Mouse (Mus musculus) hematopoietic stem cell, adult 5-6 weeks (primary cell): ENCODE results near the gene Hist1h1t. TPM values are rescaled to one million over a fixed set of nuclear protein-coding genes. Genes with fewer than 3 reads are reported as not detected.
A peak's percentile ranks its signal among the peaks of the same experiment; 100 is the strongest.

Experiments used
- ATAC-seq, 2 experiments: fragments of 125-278 bp in 1 of 2; replicated peaks in 1 of 2; 2 replicates each; pipeline ENCODE4 v1.8.0; 2016 to 2017; ENCODE audit warnings: inconsistent platforms in 2 of 2, mild to moderate bottlenecking in 2 of 2, moderate number of reproducible peaks in 2 of 2, low read depth in 1 of 2, moderate TSS enrichment in 1 of 2; ENCODE audit not compliant: low FRiP score in 2 of 2, poor library complexity in 2 of 2, severe bottlenecking in 2 of 2, insufficient read depth in 1 of 2, low TSS enrichment in 1 of 2
- total RNA-seq: library from RNA; stranded (forward); fragments of 172-1452, 232-1000 nt; gene quantifications from 2 replicates; pipeline ENCODE4 v1.2.3, GENCODE M21; 2017

Gene Hist1h1t
- total RNA-seq, 1 experiment from 2014 or later = not detected

GRCm38 (mm10) chr13:23743963-23744362 is 48.3 kb downstream of the Hist1h1t start:
- no peak for ATAC-seq

DNA sequence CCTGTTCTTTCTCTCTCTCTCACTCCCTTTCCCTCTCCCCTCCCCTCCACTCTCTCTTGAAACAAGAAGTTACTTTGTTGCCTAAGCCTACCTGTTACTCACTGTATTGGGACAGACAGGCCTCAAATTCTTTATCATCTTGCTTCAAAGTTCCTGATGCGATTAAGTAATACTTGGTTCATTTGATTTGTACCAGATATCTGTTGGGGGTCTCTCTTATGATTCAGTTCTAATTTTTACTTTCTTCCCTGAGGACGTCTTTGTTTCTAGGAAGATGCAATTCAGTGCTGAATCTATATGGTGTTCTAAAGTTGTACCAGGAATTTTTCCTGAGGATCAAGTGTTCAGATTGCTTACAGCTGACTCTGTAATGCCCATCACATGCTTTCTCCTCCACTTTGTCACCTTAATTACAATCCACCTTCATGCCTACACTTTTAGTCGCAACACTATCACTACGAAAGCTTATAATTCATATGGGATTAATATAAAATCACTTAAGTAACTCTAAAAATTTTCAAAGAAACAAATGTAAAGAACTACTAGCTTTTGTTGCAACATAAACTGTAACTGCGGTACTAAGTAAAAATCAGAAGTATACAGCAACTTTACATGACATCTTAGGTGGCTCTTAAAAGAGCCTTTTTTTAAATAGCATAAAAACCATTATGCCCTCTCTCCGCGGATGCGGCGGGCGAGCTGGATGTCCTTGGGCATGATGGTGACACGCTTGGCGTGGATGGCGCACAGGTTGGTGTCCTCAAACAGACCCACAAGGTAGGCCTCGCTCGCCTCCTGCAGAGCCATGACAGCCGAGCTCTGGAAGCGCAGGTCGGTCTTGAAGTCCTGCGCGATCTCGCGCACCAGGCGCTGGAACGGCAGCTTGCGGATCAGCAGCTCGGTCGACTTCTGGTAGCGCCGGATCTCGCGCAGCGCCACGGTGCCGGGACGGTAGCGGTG is 49.1 kb downstream of the Hist1h1t start:
- ATAC-seq = no peak

DNA sequence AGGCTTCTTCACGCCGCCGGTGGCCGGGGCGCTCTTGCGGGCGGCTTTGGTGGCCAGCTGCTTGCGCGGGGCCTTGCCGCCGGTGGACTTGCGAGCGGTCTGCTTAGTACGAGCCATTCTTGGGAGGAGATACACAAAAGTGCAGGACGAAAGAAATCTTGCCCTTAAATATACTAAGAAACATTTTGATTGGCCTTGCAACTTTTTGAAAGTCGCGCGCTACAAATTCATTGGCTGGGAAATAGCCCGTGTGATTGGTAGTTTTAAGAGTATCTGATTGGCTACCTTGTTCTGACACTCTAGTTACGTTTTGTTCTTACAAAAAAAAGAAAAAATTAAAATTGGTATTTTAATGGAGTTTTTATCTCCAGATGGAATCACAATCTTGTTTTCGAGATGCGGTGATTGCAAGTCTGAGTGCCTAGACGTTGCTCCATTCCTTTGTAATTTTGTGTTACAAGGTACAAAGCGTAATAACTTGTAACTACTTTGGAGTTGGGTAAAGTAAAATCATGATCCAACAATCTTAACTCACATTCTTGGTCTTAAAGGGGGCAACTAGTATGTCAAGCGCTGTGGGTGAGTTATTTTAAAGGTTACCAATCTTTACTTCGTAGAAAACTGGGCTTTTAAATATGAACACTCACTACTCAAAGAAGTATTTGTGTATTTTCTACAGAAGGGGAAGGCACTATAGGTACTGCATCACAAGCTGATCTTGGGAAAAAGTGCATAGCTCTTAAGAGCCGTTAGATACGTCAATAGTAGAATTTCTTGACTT is 50.0 kb downstream of the Hist1h1t start, which contains the start of gene Hist1h3c:
TSS of gene Hist1h3c (minus strand) at position 222 of the 781 bp plus-strand sequence.
- ATAC-seq = peak; percentile 61 to 62; a peak in 3 of 4 replicates

Other genes with a start within 250 kb of the Hist1h1t start
- 0.20 TPM in 1 of 2 replicates, not detected in the other for gene Btn1a1, start 229.9 kb upstream of the Hist1h1t start, total RNA-seq
- gene Btn2a2, start 207.0 kb upstream of the Hist1h1t start, total RNA-seq = not detected in 2 replicates
- gene Hist1h4h, start 164.8 kb upstream of the Hist1h1t start, total RNA-seq = 427 and 875 TPM in 2 replicates
- 1,050 and 1,435 TPM in 2 replicates for gene Hist1h2af, start 161.9 kb upstream of the Hist1h1t start, total RNA-seq
- 35.1 and 72.3 TPM in 2 replicates for gene Hist1h3g, start 160.4 kb upstream of the Hist1h1t start, total RNA-seq
- 47.7 and 59.1 TPM in 2 replicates for gene Hist1h2bh, start 152.4 kb upstream of the Hist1h1t start, total RNA-seq
- 45.4 and 80.4 TPM in 2 replicates for gene Hist1h3f, start 151.8 kb upstream of the Hist1h1t start, total RNA-seq
- 943 and 1,781 TPM in 2 replicates for gene Hist1h4f, start 144.2 kb upstream of the Hist1h1t start, total RNA-seq
- gene Hist1h1d, start 142.6 kb upstream of the Hist1h1t start, total RNA-seq = 39.0 and 69.9 TPM in 2 replicates
- 153 and 296 TPM in 2 replicates for gene Hist1h3e, start 133.4 kb upstream of the Hist1h1t start, total RNA-seq
- 87.5 and 265 TPM in 2 replicates for gene Hist1h2ae, start 124.6 kb upstream of the Hist1h1t start, total RNA-seq
- 765 and 915 TPM in 2 replicates for gene Hist1h2bg, start 124.4 kb upstream of the Hist1h1t start, total RNA-seq
- 223 and 278 TPM in 2 replicates for gene Hist1h2bf, start 121.6 kb upstream of the Hist1h1t start, total RNA-seq
- gene Hist1h2ad, start 121.4 kb upstream of the Hist1h1t start, total RNA-seq = 346 and 539 TPM in 2 replicates
- gene Hist1h3d, start 120.1 kb upstream of the Hist1h1t start, total RNA-seq = 76.7 and 84.0 TPM in 2 replicates
- gene Hist1h4d, start 114.2 kb upstream of the Hist1h1t start, total RNA-seq = 639 and 801 TPM in 2 replicates
- 51.7 and 72.2 TPM in 2 replicates for gene Hist1h2be, start 74.7 kb upstream of the Hist1h1t start, total RNA-seq
- gene Hist1h1e, start 73.3 kb upstream of the Hist1h1t start, total RNA-seq = 102 and 170 TPM in 2 replicates
- gene Hist1h2ac, start 11.9 kb upstream of the Hist1h1t start, total RNA-seq = 45.3 and 83.9 TPM in 2 replicates
- 109 and 180 TPM in 2 replicates for gene Hist1h2bc, start 11.6 kb upstream of the Hist1h1t start, total RNA-seq
- 140 and 291 TPM in 2 replicates for gene Hist1h4c, start 2.6 kb downstream of the Hist1h1t start, total RNA-seq
- gene Hfe, start 15.0 kb downstream of the Hist1h1t start, total RNA-seq = 3.1 TPM in 2 replicates
- 345 and 598 TPM in 2 replicates for gene Hist1h1c, start 43.0 kb downstream of the Hist1h1t start, total RNA-seq
- gene Hist1h3c, start 49.8 kb downstream of the Hist1h1t start, total RNA-seq = 240 and 585 TPM in 2 replicates
- 2,012 and 2,201 TPM in 2 replicates for gene Hist1h2bb, start 50.9 kb downstream of the Hist1h1t start, total RNA-seq
- 1,198 and 1,437 TPM in 2 replicates for gene Hist1h2ab, start 55.3 kb downstream of the Hist1h1t start, total RNA-seq
- 224 and 348 TPM in 2 replicates for gene Hist1h3b, start 56.5 kb downstream of the Hist1h1t start, total RNA-seq
- gene Hist1h4b, start 61.2 kb downstream of the Hist1h1t start, total RNA-seq = 208 and 415 TPM in 2 replicates
- gene Hist1h4a, start 65.4 kb downstream of the Hist1h1t start, total RNA-seq = 237 and 336 TPM in 2 replicates
- 207 and 294 TPM in 2 replicates for gene Hist1h3a, start 66.6 kb downstream of the Hist1h1t start, total RNA-seq
- gene Hist1h1a, start 67.9 kb downstream of the Hist1h1t start, total RNA-seq = 1,426 and 1,487 TPM in 2 replicates
- gene Trim38, start 74.1 kb downstream of the Hist1h1t start, total RNA-seq = not detected in 2 replicates
- not detected in 2 replicates for gene Slc17a2, start 111.2 kb downstream of the Hist1h1t start, total RNA-seq
- not detected in 2 replicates for gene Slc17a3, start 143.6 kb downstream of the Hist1h1t start, total RNA-seq
- not detected in 2 replicates for gene Slc17a1, start 171.9 kb downstream of the Hist1h1t start, total RNA-seq
- gene Slc17a4, start 219.2 kb downstream of the Hist1h1t start, total RNA-seq = not detected in 2 replicates
- not detected in 2 replicates for gene Hist1h2ba, start 238.3 kb downstream of the Hist1h1t start, total RNA-seq
- gene Hist1h2aa, start 238.6 kb downstream of the Hist1h1t start, total RNA-seq = not detected in 2 replicates